Mouse (Mus musculus): ENCODE measurements around the gene Angptl4.

DNA sequence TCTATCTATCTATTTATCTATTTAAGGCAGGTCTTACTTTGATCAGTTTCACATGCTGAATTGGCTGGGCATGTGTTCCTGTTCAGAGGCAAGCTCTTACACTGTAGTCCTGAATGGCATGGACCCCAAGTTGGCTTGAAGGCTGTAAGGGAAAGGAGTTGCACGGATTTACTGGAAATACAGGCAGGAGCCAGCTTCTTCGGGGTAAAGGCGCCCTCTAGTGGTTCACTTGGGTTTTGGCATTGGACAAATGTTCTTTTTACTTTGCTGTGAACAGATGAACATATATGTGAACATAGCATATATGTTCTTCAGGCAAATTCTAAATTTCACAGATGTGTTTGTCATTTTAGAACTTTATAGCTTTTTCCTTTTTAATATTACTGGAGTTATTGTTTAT lies 45.2 kb upstream of the Angptl4 start:
- TF ChIP-seq CTCF (conservative IDR thresholded peaks at IDR 0.05; ENCODE audit: low read length) (peak; percentile 93), POU5F1 (IDR thresholded peaks at IDR 0.05; ENCODE audit: borderline replicate concordance, low read length) (no peak)

Measured in E14TG2a.4 (cell line).